Mouse (Mus musculus): Measurements from ENCODE around the gene Rmnd5b. TPM values are rescaled to one million over a fixed set of nuclear protein-coding genes. Genes with fewer than 3 reads are reported as not detected.

Gene Rmnd5b
- polyA plus RNA-seq, 1 experiment = 27.4 TPM

DNA sequence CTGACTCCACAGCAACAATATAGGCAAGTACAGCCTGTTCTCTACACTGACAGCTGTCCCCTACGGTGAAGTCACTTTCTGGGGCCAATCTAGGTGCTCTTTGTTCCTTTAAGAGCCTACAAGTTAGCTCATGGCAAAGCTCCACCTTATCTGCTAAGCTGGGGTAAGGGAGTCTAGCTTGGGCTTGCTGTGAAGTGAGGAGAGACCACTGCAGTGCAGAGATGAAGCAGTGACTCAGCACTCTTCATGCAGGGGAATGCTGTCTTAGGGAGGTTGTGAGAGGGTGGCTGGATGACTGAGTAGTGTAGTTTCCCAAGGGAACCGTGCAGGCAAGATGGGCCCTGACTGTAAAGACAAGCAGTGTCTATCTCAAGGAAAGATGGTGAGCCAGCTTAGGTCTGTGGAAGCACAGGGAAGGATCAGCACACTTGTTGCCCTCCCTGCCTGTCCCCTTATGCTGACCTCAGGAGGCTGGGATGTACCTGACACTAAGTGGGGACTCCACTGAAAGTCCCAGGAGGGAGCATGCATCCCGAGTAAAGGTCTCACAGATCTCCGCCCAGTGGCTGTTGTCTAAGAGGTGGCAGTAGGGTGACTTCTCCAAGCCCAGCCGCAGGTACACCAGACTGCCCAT lies 10.4 kb downstream of the Rmnd5b start:
- Histone ChIP-seq H3K79me2 (ENCODE audit: control insufficient read depth, insufficient read depth) (peaks cover 49% of the 10 kb centered on the region), H3K79me3 (ENCODE audit: low read depth) (peaks cover 25% of the 10 kb centered on the region), H3K36me3 (ENCODE audit: control insufficient read depth, insufficient read depth) (peaks cover 79% of the 10 kb centered on the region), H3K27me3 (ENCODE audit: control insufficient read depth, insufficient read depth, insufficient read length) (no peaks in the 10 kb centered on the region), H3ac (ENCODE audit: control insufficient read depth, insufficient read length, low read depth) (peak overlapping the region; percentile 28), H3K4me3 (ENCODE audit: insufficient read depth, poor library complexity, severe bottlenecking) (no peak overlapping the region)
- TF ChIP-seq FOSL1 (IDR thresholded peaks at IDR 0.05; ENCODE audit: insufficient read depth, low read length, poor library complexity, severe bottlenecking) = no peak
- TF ChIP-seq MYOG (IDR thresholded peaks at IDR 0.05; ENCODE audit: control insufficient read depth, extremely low read depth, insufficient read length) = no peak
- TF ChIP-seq USF1 (IDR thresholded peaks at IDR 0.05; ENCODE audit: low read depth) = no peak
- no peak for TF ChIP-seq MAX (IDR thresholded peaks at IDR 0.05)
- TF ChIP-seq CEBPB (IDR thresholded peaks at IDR 0.05; ENCODE audit: low read depth) = no peak
- no peak for TF ChIP-seq MYOD1 (IDR thresholded peaks at IDR 0.05; ENCODE audit: control insufficient read depth, insufficient read length, low read depth)
- no peak for TF ChIP-seq CTCF (IDR thresholded peaks at IDR 0.05; ENCODE audit: control insufficient read depth, insufficient read depth, insufficient read length)

GRCm38 (mm10) chr11:51622971-51623491 lies 12.7 kb downstream of the Rmnd5b start:
- H3K27me3 ChIP-seq (ENCODE audit: control insufficient read depth, insufficient read depth, insufficient read length) = no peaks in the 10 kb centered on the region
- TF ChIP-seq FOSL1 (IDR thresholded peaks at IDR 0.05; ENCODE audit: insufficient read depth, low read length, poor library complexity, severe bottlenecking) = no peak
- TF ChIP-seq MAX (IDR thresholded peaks at IDR 0.05) = no peak
- TF ChIP-seq CTCF (IDR thresholded peaks at IDR 0.05; ENCODE audit: control insufficient read depth, insufficient read depth, insufficient read length) = no peak
- TF ChIP-seq MYOD1 (IDR thresholded peaks at IDR 0.05; ENCODE audit: control insufficient read depth, insufficient read length, low read depth) = no peak
- no peak for TF ChIP-seq USF1 (IDR thresholded peaks at IDR 0.05; ENCODE audit: low read depth)
- no peak for TF ChIP-seq MYOG (IDR thresholded peaks at IDR 0.05; ENCODE audit: control insufficient read depth, extremely low read depth, insufficient read length)
- TF ChIP-seq CEBPB (IDR thresholded peaks at IDR 0.05; ENCODE audit: low read depth) = no peak
- peaks cover 54% of the 10 kb centered on the region for H3K79me2 ChIP-seq (ENCODE audit: control insufficient read depth, insufficient read depth)
- peaks cover 31% of the 10 kb centered on the region for H3K79me3 ChIP-seq (ENCODE audit: low read depth)
- peaks cover 66% of the 10 kb centered on the region for H3K36me3 ChIP-seq (ENCODE audit: control insufficient read depth, insufficient read depth)
- H3K4me3 ChIP-seq (ENCODE audit: insufficient read depth, poor library complexity, severe bottlenecking) = no peak overlapping the region
- no peak overlapping the region for H3ac ChIP-seq (ENCODE audit: control insufficient read depth, insufficient read length, low read depth)

GRCm38 (mm10) chr11:51621776-51622175 lies 13.9 kb downstream of the Rmnd5b start:
- Histone ChIP-seq H3K79me2 (ENCODE audit: control insufficient read depth, insufficient read depth) (peaks cover 54% of the 10 kb centered on the region), H3K27me3 (ENCODE audit: control insufficient read depth, insufficient read depth, insufficient read length) (no peaks in the 10 kb centered on the region), H3K79me3 (ENCODE audit: low read depth) (peaks cover 31% of the 10 kb centered on the region), H3K4me3 (ENCODE audit: insufficient read depth, poor library complexity, severe bottlenecking) (no peak overlapping the region), H3K36me3 (ENCODE audit: control insufficient read depth, insufficient read depth) (peaks cover 55% of the 10 kb centered on the region), H3ac (ENCODE audit: control insufficient read depth, insufficient read length, low read depth) (no peak overlapping the region)
- TF ChIP-seq CEBPB (IDR thresholded peaks at IDR 0.05; ENCODE audit: low read depth) = no peak
- TF ChIP-seq MAX (IDR thresholded peaks at IDR 0.05) = no peak
- no peak for TF ChIP-seq USF1 (IDR thresholded peaks at IDR 0.05; ENCODE audit: low read depth)
- no peak for TF ChIP-seq MYOD1 (IDR thresholded peaks at IDR 0.05; ENCODE audit: control insufficient read depth, insufficient read length, low read depth)
- no peak for TF ChIP-seq MYOG (IDR thresholded peaks at IDR 0.05; ENCODE audit: control insufficient read depth, extremely low read depth, insufficient read length)
- no peak for TF ChIP-seq FOSL1 (IDR thresholded peaks at IDR 0.05; ENCODE audit: insufficient read depth, low read length, poor library complexity, severe bottlenecking)
- TF ChIP-seq CTCF (IDR thresholded peaks at IDR 0.05; ENCODE audit: control insufficient read depth, insufficient read depth, insufficient read length) = no peak

DNA sequence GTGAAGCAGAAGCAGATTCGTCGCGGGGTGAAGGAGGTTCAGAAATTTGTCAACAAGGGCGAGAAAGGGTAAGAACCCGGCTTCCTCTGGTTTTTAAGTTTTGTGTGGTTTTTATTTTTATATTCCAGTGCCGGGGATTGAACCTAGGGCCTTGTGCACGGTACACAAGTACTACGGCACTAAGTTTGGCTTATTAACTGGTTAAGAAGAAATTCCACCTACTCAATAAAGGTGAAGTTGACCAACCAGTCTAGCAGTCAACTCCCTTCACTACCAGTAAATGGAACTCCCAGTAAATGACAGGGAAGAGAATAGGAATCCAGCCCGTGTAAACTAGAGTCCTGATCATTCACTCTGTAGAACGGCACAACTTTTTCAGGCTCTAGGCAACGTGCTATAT lies 15.6 kb downstream of the Rmnd5b start:
- peaks cover 50% of the 10 kb centered on the region for H3K79me2 ChIP-seq (ENCODE audit: control insufficient read depth, insufficient read depth)
- peak overlapping the region; percentile 100 for H3ac ChIP-seq (ENCODE audit: control insufficient read depth, insufficient read length, low read depth)
- no peaks in the 10 kb centered on the region for H3K27me3 ChIP-seq (ENCODE audit: control insufficient read depth, insufficient read depth, insufficient read length)
- H3K79me3 ChIP-seq (ENCODE audit: low read depth) = peaks cover 31% of the 10 kb centered on the region
- no peak for TF ChIP-seq MAX (IDR thresholded peaks at IDR 0.05)
- TF ChIP-seq CTCF (IDR thresholded peaks at IDR 0.05; ENCODE audit: control insufficient read depth, insufficient read depth, insufficient read length) = no peak
- no peak for TF ChIP-seq MYOG (IDR thresholded peaks at IDR 0.05; ENCODE audit: control insufficient read depth, extremely low read depth, insufficient read length)
- no peak for TF ChIP-seq CEBPB (IDR thresholded peaks at IDR 0.05; ENCODE audit: low read depth)
- TF ChIP-seq MYOD1 (IDR thresholded peaks at IDR 0.05; ENCODE audit: control insufficient read depth, insufficient read length, low read depth) = no peak
- TF ChIP-seq FOSL1 (IDR thresholded peaks at IDR 0.05; ENCODE audit: insufficient read depth, low read length, poor library complexity, severe bottlenecking) = no peak
- no peak for TF ChIP-seq USF1 (IDR thresholded peaks at IDR 0.05; ENCODE audit: low read depth)
- peaks cover 38% of the 10 kb centered on the region for H3K36me3 ChIP-seq (ENCODE audit: control insufficient read depth, insufficient read depth)
- H3K4me3 ChIP-seq (ENCODE audit: insufficient read depth, poor library complexity, severe bottlenecking) = peak overlapping the region; percentile 94

GRCm38 (mm10) chr11:51619409-51620060 lies 16.2 kb downstream of the Rmnd5b start, which contains the start of gene Nhp2:
Nhp2 (plus strand) TSS chr11:51619735.
- H3K27me3 ChIP-seq (ENCODE audit: control insufficient read depth, insufficient read depth, insufficient read length) = no peaks in the 10 kb centered on the region
- TF ChIP-seq CTCF (IDR thresholded peaks at IDR 0.05; ENCODE audit: control insufficient read depth, insufficient read depth, insufficient read length) (no peak), MAX (IDR thresholded peaks at IDR 0.05) (peak; percentile 98)
- H3K79me2 ChIP-seq (ENCODE audit: control insufficient read depth, insufficient read depth) = peaks cover 46% of the 10 kb centered on the region
- peak within 1 kb of the TSS; percentile 94 for H3K4me3 ChIP-seq (ENCODE audit: insufficient read depth, poor library complexity, severe bottlenecking)
- peaks cover 35% of the 10 kb centered on the region for H3K36me3 ChIP-seq (ENCODE audit: control insufficient read depth, insufficient read depth)
- H3ac ChIP-seq (ENCODE audit: control insufficient read depth, insufficient read length, low read depth) = peak within 1 kb of the TSS; percentile 100
- peaks cover 31% of the 10 kb centered on the region for H3K79me3 ChIP-seq (ENCODE audit: low read depth)

Data from C2C12 (cell line).